Mouse (Mus musculus) intestine, postnatal 0 days (tissue): ENCODE data around the gene Fam3b. TPM values are rescaled to one million over a fixed set of nuclear protein-coding genes. Genes with fewer than 3 reads are reported as not detected.

Experiments
- ATAC-seq: fragments of 200-750 bp; cut with Nextera tagmentation; 2 replicates; pipeline ENCODE4 v1.8.0; 2017; ENCODE audit warnings: mild to moderate bottlenecking, moderate TSS enrichment, moderate library complexity
- H3K27ac ChIP-seq: fragments of 300-500 bp; sonication (generic); 2 replicates; pipeline ENCODE4 v1.5.1; 2014; ENCODE audit warnings: mild to moderate bottlenecking, low read depth, low read length, moderate library complexity
- H3K27me3 ChIP-seq: fragments of 300-500 bp; sonication (generic); replicated peaks from 2 replicates; pipeline ENCODE4 v1.6.1; 2014; ENCODE audit warnings: low read length, mixed read lengths; ENCODE audit not compliant: control insufficient read depth, insufficient read depth
- H3K36me3 ChIP-seq: fragments of 300-500 bp; sonication (generic); 2 replicates; pipeline ENCODE4 v1.6.1; 2014; ENCODE audit warnings: mild to moderate bottlenecking, moderate library complexity; ENCODE audit not compliant: control insufficient read depth, insufficient read depth
- H3K4me1 ChIP-seq: fragments of 300-500 bp; sonication (generic); replicated peaks from 2 replicates; pipeline ENCODE4 v1.6.1; 2014; ENCODE audit warnings: antibody characterized with exemption, low read length, mixed read lengths; ENCODE audit not compliant: control insufficient read depth, insufficient read depth
- H3K4me2 ChIP-seq: fragments of 300-500 bp; sonication (generic); replicated peaks from 2 replicates; pipeline ENCODE4 v1.6.1; 2014; ENCODE audit warnings: low read depth, mild to moderate bottlenecking, moderate library complexity
- H3K4me3 ChIP-seq: fragments of 300-500 bp; sonication (generic); 2 replicates; pipeline ENCODE4 v1.5.1; 2014; ENCODE audit warnings: low read depth, low read length
- H3K9ac ChIP-seq: fragments of 300-500 bp; sonication (generic); 2 replicates; pipeline ENCODE4 v1.6.1; 2014; ENCODE audit warnings: mild to moderate bottlenecking, low read depth, low read length
- H3K9me3 ChIP-seq: fragments of 300-500 bp; sonication (generic); 2 replicates; pipeline ENCODE4 v1.6.1; 2016; ENCODE audit warnings: mixed run types; ENCODE audit not compliant: control insufficient read depth
- CTCF ChIP-seq: sonication (generic); IDR thresholded peaks from 2 replicates; pipeline ENCODE4 v1.5.1; 2016; ENCODE audit warnings: low read depth, mild to moderate bottlenecking, control low read depth, antibody characterized with exemption, moderate library complexity
- WGBS: fragments of 180-500 bp; shearing (Covaris S2); extraction: QIAGEN DNeasy Blood & Tissue Kit; methylation state at CpG from one replicate; pipeline ENCODE4 v1.1.7; 2014; 5-methylcytosine and 5-hydroxymethylcytosine counted together
- polyA plus RNA-seq: library from polyadenylated mRNA; unstranded; fragments of >200 nt; fragmentation: Nextera tagmentation; extraction: Ambion mirVana; gene quantifications from 2 replicates; pipeline ENCODE4 v1.2.1, GENCODE M21; 2015

Gene Fam3b
- polyA plus RNA-seq, 1 experiment from 2014 or later: 5.8 TPM

- Histone ChIP-seq H3K4me3 (no peak overlapping the region), H3K36me3 (no peaks in the 10 kb centered on the region), H3K27ac (no peak overlapping the region), H3K4me2 (no peak overlapping the region), H3K9ac (no peak overlapping the region), H3K27me3 (no peaks in the 10 kb centered on the region), H3K4me1 (no peaks in the 10 kb centered on the region), H3K9me3 (no peaks in the 10 kb centered on the region)
- WGBS: 53% methylated on average over 1 of the region's 1 CpGs
- TF ChIP-seq CTCF: no peak
- ATAC-seq: no peak
Observed at GRCm38 (mm10) chr16:97437448-97438056, 77.1 kb downstream of the Fam3b start.

GRCm38 (mm10) chr16:97434206-97434605 is 80.4 kb downstream of the Fam3b start:
- no peaks in the 10 kb centered on the region for H3K36me3 ChIP-seq
- no peak overlapping the region for H3K9ac ChIP-seq
- no peak for TF ChIP-seq CTCF
- no peaks in the 10 kb centered on the region for H3K27me3 ChIP-seq
- WGBS: 60% methylated on average over 2 of the region's 2 CpGs
- H3K4me3 ChIP-seq: no peak overlapping the region
- no peaks in the 10 kb centered on the region for H3K4me1 ChIP-seq
- H3K27ac ChIP-seq: no peak overlapping the region
- ATAC-seq: no peak
- H3K4me2 ChIP-seq: no peak overlapping the region
- no peaks in the 10 kb centered on the region for H3K9me3 ChIP-seq

GRCm38 (mm10) chr16:97431328-97431727 is 83.3 kb downstream of the Fam3b start:
- no peaks in the 10 kb centered on the region for H3K9me3 ChIP-seq
- no peak for TF ChIP-seq CTCF
- no peak overlapping the region for H3K27ac ChIP-seq
- H3K4me2 ChIP-seq: no peak overlapping the region
- H3K27me3 ChIP-seq: no peaks in the 10 kb centered on the region
- H3K9ac ChIP-seq: no peak overlapping the region
- no peaks in the 10 kb centered on the region for H3K4me1 ChIP-seq
- WGBS: 66% methylated on average over 4 of the region's 4 CpGs
- no peak overlapping the region for H3K4me3 ChIP-seq
- no peak for ATAC-seq
- no peaks in the 10 kb centered on the region for H3K36me3 ChIP-seq

- Histone ChIP-seq H3K9me3 (no peaks in the 10 kb centered on the region), H3K27me3 (no peaks in the 10 kb centered on the region), H3K9ac (no peak overlapping the region), H3K36me3 (no peaks in the 10 kb centered on the region), H3K4me3 (no peak overlapping the region), H3K4me1 (no peaks in the 10 kb centered on the region), H3K4me2 (no peak overlapping the region), H3K27ac (no peak overlapping the region)
- ATAC-seq: no peak
- 94% methylated on average over 4 of the region's 4 CpGs for WGBS
- TF ChIP-seq CTCF: no peak
Observed at GRCm38 (mm10) chr16:97430091-97430490, 84.5 kb downstream of the Fam3b start.

GRCm38 (mm10) chr16:97428026-97428425 is 86.6 kb downstream of the Fam3b start:
- H3K9me3 ChIP-seq: no peaks in the 10 kb centered on the region
- no peak overlapping the region for H3K9ac ChIP-seq
- no peak for ATAC-seq
- H3K27me3 ChIP-seq: no peaks in the 10 kb centered on the region
- no peak overlapping the region for H3K4me3 ChIP-seq
- no peaks in the 10 kb centered on the region for H3K4me1 ChIP-seq
- 88% methylated on average over 3 of the region's 3 CpGs for WGBS
- H3K27ac ChIP-seq: no peak overlapping the region
- no peak for TF ChIP-seq CTCF
- no peak overlapping the region for H3K4me2 ChIP-seq
- no peaks in the 10 kb centered on the region for H3K36me3 ChIP-seq

GRCm38 (mm10) chr16:97423627-97424026 is 91.0 kb downstream of the Fam3b start:
- Histone ChIP-seq H3K36me3 (no peaks in the 10 kb centered on the region), H3K9ac (no peak overlapping the region), H3K4me3 (no peak overlapping the region), H3K27ac (no peak overlapping the region), H3K9me3 (no peaks in the 10 kb centered on the region), H3K4me2 (no peak overlapping the region), H3K27me3 (no peaks in the 10 kb centered on the region), H3K4me1 (no peaks in the 10 kb centered on the region)
- 82% methylated on average over 1 of the region's 1 CpGs for WGBS
- ATAC-seq: no peak
- TF ChIP-seq CTCF: no peak

GRCm38 (mm10) chr16:97421671-97422070 is 92.9 kb downstream of the Fam3b start:
- Histone ChIP-seq H3K9ac (no peak overlapping the region), H3K36me3 (no peaks in the 10 kb centered on the region), H3K9me3 (no peaks in the 10 kb centered on the region), H3K27me3 (no peaks in the 10 kb centered on the region), H3K4me1 (no peaks in the 10 kb centered on the region), H3K27ac (no peak overlapping the region), H3K4me2 (no peak overlapping the region), H3K4me3 (no peak overlapping the region)
- no peak for TF ChIP-seq CTCF
- 83% methylated on average over 6 of the region's 6 CpGs for WGBS
- no peak for ATAC-seq

Other genes starting within 250 kb of the Fam3b start
- gene Bace2, start 158.1 kb downstream of the Fam3b start, polyA plus RNA-seq: 15.6 and 17.8 TPM in 2 replicates
- 0.18 and 0.81 TPM in 2 replicates for gene Mx1, start 51.9 kb downstream of the Fam3b start, polyA plus RNA-seq
- gene Tmprss2, start 96.4 kb upstream of the Fam3b start, polyA plus RNA-seq: 18.3 and 22.1 TPM in 2 replicates
- gene Ripk4, start 249.0 kb upstream of the Fam3b start, polyA plus RNA-seq: 11.9 and 12.9 TPM in 2 replicates